26 mouse cellular contexts compared by ENCODE assay signal in the genomic region with DNA sequence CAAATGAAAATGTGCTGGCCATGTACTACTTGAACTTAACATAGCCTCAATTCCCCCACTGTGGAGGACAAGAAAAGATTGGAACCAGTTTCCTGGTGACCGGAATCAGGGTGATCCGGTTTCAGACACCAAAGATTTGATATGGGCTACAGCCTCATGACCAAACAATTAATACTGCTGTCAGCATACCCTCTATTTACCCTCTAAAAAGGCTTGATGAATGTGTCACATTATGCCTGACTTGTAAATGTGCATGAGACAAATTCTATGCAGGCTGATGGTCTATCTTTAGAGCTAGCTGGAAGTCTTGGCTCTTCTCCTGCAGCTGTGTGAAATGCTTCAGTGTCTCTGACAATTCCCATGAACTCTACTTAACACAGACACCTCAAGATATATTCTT.
A peak's percentile ranks its signal among the peaks of the same experiment; 100 is the strongest.
DNase-seq lines count a peak whose midpoint lies in the region; ATAC-seq lines count a peak whose summit lies in the region.
"Had no signal": no experiment of that assay in that cellular context is flagged by ENCODE, and none has a peak within 500 bp of the region (broad histone marks: within the 10 kb centered on the region; RNA-seq: fewer than 3 reads in every experiment).

No protein-coding gene starts in this region.

- H3K36me3 ChIP-seq in heart, embryonic 10.5 days, result no peaks in the 10 kb centered on the region
- H3K36me3 ChIP-seq in heart, embryonic 15.5 days, result no peaks in the 10 kb centered on the region
- H3K36me3 ChIP-seq: forebrain, embryonic 15.5 days; limb, embryonic 12.5 days; liver, embryonic 15.5 days; midbrain, embryonic 10.5 days; midbrain, embryonic 15.5 days; stomach, embryonic 15.5 days had no signal

- intact Hi-C loops in left cerebral cortex, postnatal 36 days (cut with DNase I), result no loop called here

- H3K4me2 ChIP-seq in heart, embryonic 15.5 days, result no peak overlapping the region
- H3K4me2 ChIP-seq: forebrain, embryonic 15.5 days; limb, embryonic 12.5 days; liver, embryonic 15.5 days; lung, embryonic 14.5 days; midbrain, embryonic 15.5 days; stomach, embryonic 15.5 days had no signal

- no peaks in the 10 kb centered on the region for H3K27me3 ChIP-seq in heart, embryonic 10.5 days (ENCODE audit: insufficient read depth, poor library complexity, severe bottlenecking)
- H3K27me3 ChIP-seq in heart, embryonic 15.5 days, result no peaks in the 10 kb centered on the region
- H3K27me3 ChIP-seq: CH12.LX; forebrain, embryonic 15.5 days; limb, embryonic 12.5 days; liver, embryonic 15.5 days; midbrain, embryonic 15.5 days; stomach, embryonic 15.5 days had no signal

- peak; percentile 73 for ATAC-seq in frontal cortex, adult (ENCODE audit: low TSS enrichment)
- ATAC-seq in heart, embryonic 15.5 days (replicated peaks; ENCODE audit: insufficient number of reproducible peaks, insufficient read depth, low FRiP score, low read depth), result peak; percentile 83
- ATAC-seq in inflammation-experienced regulatory T-cells, adult 6 months, result no peak
- ATAC-seq: activated CD4-positive, CD25-positive, alpha-beta regulatory T cell, adult 4 months; forebrain, embryonic 15.5 days; hindbrain, embryonic 16.5 days; intestine, embryonic 16.5 days; midbrain, embryonic 15.5 days had no signal

- H3K4me3 ChIP-seq in heart, embryonic 10.5 days, result no peak overlapping the region
- H3K4me3 ChIP-seq in heart, embryonic 15.5 days, result no peak overlapping the region
- H3K4me3 ChIP-seq: forebrain, embryonic 15.5 days; limb, embryonic 12.5 days; liver, embryonic 15.5 days; midbrain, embryonic 10.5 days; midbrain, embryonic 15.5 days; stomach, embryonic 15.5 days had no signal

- no peaks in the 10 kb centered on the region for H3K9me3 ChIP-seq in heart, embryonic 10.5 days
- H3K9me3 ChIP-seq in heart, embryonic 15.5 days (replicated peaks), result no peaks in the 10 kb centered on the region
- H3K9me3 ChIP-seq: forebrain, embryonic 15.5 days; limb, embryonic 12.5 days; liver, embryonic 15.5 days; midbrain, embryonic 10.5 days; midbrain, embryonic 15.5 days; stomach, embryonic 15.5 days had no signal

- H3K9ac ChIP-seq in heart, embryonic 15.5 days, result no peak overlapping the region
- H3K9ac ChIP-seq: forebrain, embryonic 15.5 days; limb, embryonic 12.5 days; liver, embryonic 15.5 days; lung, embryonic 14.5 days; midbrain, embryonic 15.5 days; stomach, embryonic 15.5 days had no signal

- peak overlapping the region; percentile 77; the same call in 1 of the 2 replicates for H3K27ac ChIP-seq in heart, embryonic 10.5 days
- peak overlapping the region; percentile 84 for H3K27ac ChIP-seq in heart, embryonic 15.5 days
- H3K27ac ChIP-seq: forebrain, embryonic 15.5 days; limb, embryonic 12.5 days; liver, embryonic 15.5 days; midbrain, embryonic 10.5 days; midbrain, embryonic 15.5 days; stomach, embryonic 15.5 days had no signal

- no peaks in the 10 kb centered on the region for H3K4me1 ChIP-seq in heart, embryonic 10.5 days
- peaks cover 3% of the 10 kb centered on the region for H3K4me1 ChIP-seq in heart, embryonic 15.5 days (replicated peaks)
- H3K4me1 ChIP-seq: forebrain, embryonic 15.5 days; limb, embryonic 12.5 days; liver, embryonic 15.5 days; midbrain, embryonic 10.5 days; midbrain, embryonic 15.5 days; stomach, embryonic 15.5 days had no signal

- DNase-seq in frontal cortex, adult 2 months (ENCODE audit: extremely low spot score in 1 of 2, low spot score in 1 of 2), result no peak
- no peak for DNase-seq in heart, embryonic 10.5 days (ENCODE audit: low spot score)
- DNase-seq in left cerebral cortex, postnatal 36 days (ENCODE audit: low spot score in 2 of 2), result no peak
- DNase-seq in gastrocnemius, postnatal 4 days (ENCODE audit: low spot score in 2 of 2), result no peak
- DNase-seq: adrenal gland, postnatal 10 days; cerebellum, adult 11 months; cerebellum, adult 9-10 months; cerebellum, postnatal 36 days; kidney, postnatal 14 days; lung, embryonic 14.5 days; lung, postnatal 14 days; right cerebral cortex, postnatal 25 days; thymus, postnatal 14 days had no signal

- WGBS in heart, embryonic 10.5 days, result 49% methylated on average over 2 of the region's 2 CpGs
- 34% methylated on average over 2 of the region's 2 CpGs for WGBS in heart, embryonic 15.5 days
